Mouse (Mus musculus): ENCODE data around the gene Epb41l2. TPM values are rescaled to one million over a fixed set of nuclear protein-coding genes. Genes with fewer than 3 reads are reported as not detected.

Gene Epb41l2
- polyA plus RNA-seq (2012; fragmentation: generic; extraction: Trizol) = 10 to 100 TPM in 1 of 2 experiments, 1 to 10 TPM in 1; 5.2 to 56.0 TPM

DNA sequence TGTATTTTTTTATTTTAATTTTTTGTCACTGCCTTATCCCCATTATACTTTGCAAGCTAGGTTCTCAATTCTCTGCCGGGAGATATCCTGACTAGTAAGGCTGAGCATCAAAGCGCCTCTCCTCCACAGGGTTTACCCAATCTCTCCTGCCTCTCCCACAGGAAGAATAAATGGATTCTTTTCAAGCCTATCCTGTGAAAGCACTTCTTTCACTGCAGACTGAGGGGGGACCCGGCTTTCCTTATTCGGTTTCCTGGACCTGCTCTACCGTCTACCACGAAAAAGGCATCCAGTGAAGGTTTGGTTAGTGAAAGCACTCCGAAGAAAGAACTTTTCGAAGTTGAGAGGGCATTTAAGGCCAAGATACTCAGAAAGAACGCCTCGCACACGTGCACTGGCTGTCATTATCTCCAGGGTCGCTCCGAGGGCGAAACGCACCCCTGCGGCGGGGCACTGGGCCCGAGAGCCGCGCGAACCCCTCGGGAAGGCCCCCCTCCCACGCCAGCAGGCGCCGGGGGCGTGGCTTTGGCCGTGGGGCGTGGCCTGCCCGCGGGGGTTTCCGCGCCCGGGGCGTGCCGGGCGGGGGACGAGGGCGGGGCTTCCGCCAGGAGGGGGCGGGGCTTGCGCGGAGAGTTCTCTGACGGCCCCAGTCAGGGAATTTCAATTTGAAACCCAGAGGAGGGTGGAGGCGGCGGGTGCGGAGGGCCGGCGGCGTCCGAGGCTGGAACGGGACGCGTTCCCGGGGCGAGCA, at the start of gene Epb41l2:
TSS of gene Epb41l2 (plus strand) at position 591 of the 751 bp plus-strand sequence.

DNA sequence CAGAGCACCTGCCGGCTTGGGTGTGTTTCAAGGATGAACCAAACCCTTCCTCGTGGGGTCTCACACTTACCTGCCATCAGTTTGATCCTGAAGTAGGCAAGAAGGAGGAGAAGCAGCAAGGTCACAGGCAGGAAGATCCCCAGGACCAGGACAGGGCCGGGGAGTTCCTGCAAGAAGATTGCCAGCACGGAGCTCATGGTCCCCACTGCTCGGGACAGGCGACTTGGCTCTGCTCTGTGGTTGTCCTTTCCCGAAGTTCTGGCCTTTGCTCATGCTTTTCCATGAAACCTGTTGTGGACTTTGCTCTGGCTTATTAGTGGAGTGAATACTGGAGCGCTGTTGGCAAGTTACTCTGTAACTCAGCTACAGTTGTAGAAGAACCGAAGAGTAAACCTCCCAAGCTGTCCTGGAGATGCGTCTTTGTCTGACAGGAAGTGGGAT, 176.3 kb downstream of the Epb41l2 start, which contains the start of gene Smlr1:
TSS of gene Smlr1 (minus strand) at position 377 of the 441 bp plus-strand sequence.

Other genes with a start within 250 kb of the Epb41l2 start
- 1 to 10 TPM; 2.7 to 9.2 TPM for gene Akap7, start 51.9 kb upstream of the Epb41l2 start, polyA plus RNA-seq (2012; fragmentation: generic; extraction: Trizol)
- not detected for gene Smlr1, start 176.5 kb downstream of the Epb41l2 start, polyA plus RNA-seq (2012; fragmentation: generic; extraction: Trizol)